Mouse (Mus musculus): Measurements from ENCODE around the gene Bik. TPM values are rescaled to one million over a fixed set of nuclear protein-coding genes. Genes with fewer than 3 reads are reported as not detected.

Bik gene
- polyA plus RNA-seq, 1 experiment: 0.91 TPM

DNA sequence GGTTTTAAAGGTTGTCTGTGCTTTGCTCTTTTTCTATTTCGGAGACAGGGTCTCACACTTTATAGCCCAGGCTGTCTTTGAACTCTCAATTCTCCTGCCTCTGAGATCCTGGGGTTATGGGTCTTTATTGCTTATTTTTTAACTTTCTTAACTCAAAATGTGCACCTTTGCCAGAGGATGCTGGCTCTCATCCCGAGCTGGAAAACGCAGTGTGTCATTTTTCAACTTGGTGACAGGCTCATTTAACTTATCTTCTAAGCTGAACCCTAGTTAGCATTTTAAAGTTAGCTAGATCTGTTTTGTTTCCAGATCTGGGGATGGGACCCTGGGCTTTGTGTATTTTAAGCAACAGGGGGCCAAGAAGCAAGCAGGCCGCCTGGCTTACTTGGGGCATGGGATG lies 2.2 kb downstream of the Bik start:
- Histone ChIP-seq H3K36me3 (ENCODE audit: control insufficient read depth, insufficient read depth) (no peaks in the 10 kb centered on the region), H3ac (ENCODE audit: control insufficient read depth, insufficient read length, low read depth) (no peak overlapping the region), H3K27me3 (ENCODE audit: control insufficient read depth, insufficient read depth, insufficient read length) (peaks cover 18% of the 10 kb centered on the region), H3K4me3 (ENCODE audit: insufficient read depth, poor library complexity, severe bottlenecking) (no peak overlapping the region), H3K79me3 (ENCODE audit: low read depth) (no peaks in the 10 kb centered on the region), H3K79me2 (ENCODE audit: control insufficient read depth, insufficient read depth) (no peaks in the 10 kb centered on the region)
- TF ChIP-seq CTCF (IDR thresholded peaks at IDR 0.05; ENCODE audit: control insufficient read depth, insufficient read depth, insufficient read length) (no peak), MAX (IDR thresholded peaks at IDR 0.05) (no peak), MYOD1 (IDR thresholded peaks at IDR 0.05; ENCODE audit: control insufficient read depth, insufficient read length, low read depth) (no peak), MYOG (IDR thresholded peaks at IDR 0.05; ENCODE audit: control insufficient read depth, extremely low read depth, insufficient read length) (no peak), CEBPB (IDR thresholded peaks at IDR 0.05; ENCODE audit: low read depth) (no peak), FOSL1 (IDR thresholded peaks at IDR 0.05; ENCODE audit: insufficient read depth, low read length, poor library complexity, severe bottlenecking) (no peak), USF1 (IDR thresholded peaks at IDR 0.05; ENCODE audit: low read depth) (no peak)

DNA sequence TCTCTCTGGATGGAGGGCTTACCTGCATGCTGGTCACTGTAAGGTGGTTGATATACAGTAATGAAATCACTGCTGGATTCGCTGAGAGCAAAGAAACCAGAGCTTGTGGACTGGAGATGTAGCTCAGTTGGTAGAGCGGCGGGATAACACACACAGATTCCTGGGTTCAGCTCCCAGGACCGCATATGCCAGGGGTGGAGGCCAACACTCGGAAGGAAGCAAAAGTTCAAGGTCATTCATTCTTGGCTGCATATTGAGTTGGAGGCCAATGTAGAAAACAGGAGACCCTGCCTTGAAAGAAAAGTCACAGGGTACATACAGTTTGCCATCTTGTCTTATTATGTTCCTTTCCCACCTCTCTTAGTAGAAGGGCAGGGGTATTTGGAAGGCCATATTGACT lies 3.1 kb downstream of the Bik start:
- Histone ChIP-seq H3K79me3 (ENCODE audit: low read depth) (no peaks in the 10 kb centered on the region), H3K79me2 (ENCODE audit: control insufficient read depth, insufficient read depth) (no peaks in the 10 kb centered on the region), H3K36me3 (ENCODE audit: control insufficient read depth, insufficient read depth) (no peaks in the 10 kb centered on the region), H3ac (ENCODE audit: control insufficient read depth, insufficient read length, low read depth) (no peak overlapping the region), H3K4me3 (ENCODE audit: insufficient read depth, poor library complexity, severe bottlenecking) (no peak overlapping the region), H3K27me3 (ENCODE audit: control insufficient read depth, insufficient read depth, insufficient read length) (peaks cover 18% of the 10 kb centered on the region)
- no peak for TF ChIP-seq MAX (IDR thresholded peaks at IDR 0.05)
- TF ChIP-seq MYOD1 (IDR thresholded peaks at IDR 0.05; ENCODE audit: control insufficient read depth, insufficient read length, low read depth): no peak
- no peak for TF ChIP-seq FOSL1 (IDR thresholded peaks at IDR 0.05; ENCODE audit: insufficient read depth, low read length, poor library complexity, severe bottlenecking)
- no peak for TF ChIP-seq MYOG (IDR thresholded peaks at IDR 0.05; ENCODE audit: control insufficient read depth, extremely low read depth, insufficient read length)

- Histone ChIP-seq H3K27me3 (ENCODE audit: control insufficient read depth, insufficient read depth, insufficient read length) (peaks cover 18% of the 10 kb centered on the region), H3K79me2 (ENCODE audit: control insufficient read depth, insufficient read depth) (no peaks in the 10 kb centered on the region), H3K4me3 (ENCODE audit: insufficient read depth, poor library complexity, severe bottlenecking) (no peak overlapping the region), H3K79me3 (ENCODE audit: low read depth) (no peaks in the 10 kb centered on the region), H3ac (ENCODE audit: control insufficient read depth, insufficient read length, low read depth) (no peak overlapping the region), H3K36me3 (ENCODE audit: control insufficient read depth, insufficient read depth) (no peaks in the 10 kb centered on the region)
- TF ChIP-seq MYOD1 (IDR thresholded peaks at IDR 0.05; ENCODE audit: control insufficient read depth, insufficient read length, low read depth): no peak
- TF ChIP-seq MAX (IDR thresholded peaks at IDR 0.05): no peak
- no peak for TF ChIP-seq CTCF (IDR thresholded peaks at IDR 0.05; ENCODE audit: control insufficient read depth, insufficient read depth, insufficient read length)
- TF ChIP-seq CEBPB (IDR thresholded peaks at IDR 0.05; ENCODE audit: low read depth): no peak
- no peak for TF ChIP-seq MYOG (IDR thresholded peaks at IDR 0.05; ENCODE audit: control insufficient read depth, extremely low read depth, insufficient read length)
- TF ChIP-seq FOSL1 (IDR thresholded peaks at IDR 0.05; ENCODE audit: insufficient read depth, low read length, poor library complexity, severe bottlenecking): no peak
- TF ChIP-seq USF1 (IDR thresholded peaks at IDR 0.05; ENCODE audit: low read depth): no peak
Observed at GRCm38 (mm10) chr15:83530233-83530632, 3.6 kb downstream of the Bik start.

- Histone ChIP-seq H3K36me3 (ENCODE audit: control insufficient read depth, insufficient read depth) (no peaks in the 10 kb centered on the region), H3K27me3 (ENCODE audit: control insufficient read depth, insufficient read depth, insufficient read length) (peaks cover 18% of the 10 kb centered on the region), H3K79me2 (ENCODE audit: control insufficient read depth, insufficient read depth) (no peaks in the 10 kb centered on the region), H3K4me3 (ENCODE audit: insufficient read depth, poor library complexity, severe bottlenecking) (no peak overlapping the region), H3K79me3 (ENCODE audit: low read depth) (no peaks in the 10 kb centered on the region), H3ac (ENCODE audit: control insufficient read depth, insufficient read length, low read depth) (no peak overlapping the region)
- TF ChIP-seq MYOD1 (IDR thresholded peaks at IDR 0.05; ENCODE audit: control insufficient read depth, insufficient read length, low read depth) (no peak), MAX (IDR thresholded peaks at IDR 0.05) (no peak)
Observed at GRCm38 (mm10) chr15:83530688-83531087, 4.0 kb downstream of the Bik start.

DNA sequence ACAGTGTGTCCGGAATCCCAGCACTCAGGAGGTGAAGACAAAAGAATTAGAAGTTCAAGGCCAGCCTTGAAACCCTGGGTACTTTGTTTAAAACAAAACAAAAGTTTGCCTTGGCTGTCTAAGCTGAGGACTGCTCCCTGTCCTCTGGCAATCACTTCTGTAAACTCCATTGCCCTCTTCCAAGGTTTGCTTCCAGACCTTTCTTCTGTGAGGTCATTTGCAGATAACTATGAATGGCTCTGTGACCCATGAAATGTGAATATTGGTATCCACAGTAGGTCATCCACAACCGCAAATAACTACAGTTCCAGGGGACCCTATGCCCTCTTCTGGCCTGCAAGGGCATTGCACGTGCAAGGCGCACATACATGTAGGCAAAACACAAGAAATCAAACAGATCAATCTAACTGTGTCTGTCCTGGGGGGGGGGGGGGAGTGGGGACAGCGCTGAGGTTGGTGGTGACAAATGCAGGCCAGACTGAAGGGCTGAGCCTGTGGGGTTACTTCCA lies 5.4 kb downstream of the Bik start:
- no peak overlapping the region for H3K4me3 ChIP-seq (ENCODE audit: insufficient read depth, poor library complexity, severe bottlenecking)
- H3K36me3 ChIP-seq (ENCODE audit: control insufficient read depth, insufficient read depth): no peaks in the 10 kb centered on the region
- no peak for TF ChIP-seq MAX (IDR thresholded peaks at IDR 0.05)
- no peak for TF ChIP-seq FOSL1 (IDR thresholded peaks at IDR 0.05; ENCODE audit: insufficient read depth, low read length, poor library complexity, severe bottlenecking)
- no peak for TF ChIP-seq MYOD1 (IDR thresholded peaks at IDR 0.05; ENCODE audit: control insufficient read depth, insufficient read length, low read depth)
- no peak for TF ChIP-seq USF1 (IDR thresholded peaks at IDR 0.05; ENCODE audit: low read depth)
- TF ChIP-seq MYOG (IDR thresholded peaks at IDR 0.05; ENCODE audit: control insufficient read depth, extremely low read depth, insufficient read length): no peak
- TF ChIP-seq CEBPB (IDR thresholded peaks at IDR 0.05; ENCODE audit: low read depth): no peak
- peak; percentile 2 for TF ChIP-seq CTCF (IDR thresholded peaks at IDR 0.05; ENCODE audit: control insufficient read depth, insufficient read depth, insufficient read length)
- no peaks in the 10 kb centered on the region for H3K79me2 ChIP-seq (ENCODE audit: control insufficient read depth, insufficient read depth)
- no peaks in the 10 kb centered on the region for H3K79me3 ChIP-seq (ENCODE audit: low read depth)
- peaks cover 18% of the 10 kb centered on the region for H3K27me3 ChIP-seq (ENCODE audit: control insufficient read depth, insufficient read depth, insufficient read length)
- H3ac ChIP-seq (ENCODE audit: control insufficient read depth, insufficient read length, low read depth): no peak overlapping the region

GRCm38 (mm10) chr15:83532606-83533005 lies 5.9 kb downstream of the Bik start:
- H3K79me2 ChIP-seq (ENCODE audit: control insufficient read depth, insufficient read depth): no peaks in the 10 kb centered on the region

More at GRCm38 (mm10) chr15:83532606-83533005, 5.9 kb downstream of the Bik start:
- TF ChIP-seq CTCF (IDR thresholded peaks at IDR 0.05; ENCODE audit: control insufficient read depth, insufficient read depth, insufficient read length) (no peak), FOSL1 (IDR thresholded peaks at IDR 0.05; ENCODE audit: insufficient read depth, low read length, poor library complexity, severe bottlenecking) (no peak), MYOD1 (IDR thresholded peaks at IDR 0.05; ENCODE audit: control insufficient read depth, insufficient read length, low read depth) (no peak), CEBPB (IDR thresholded peaks at IDR 0.05; ENCODE audit: low read depth) (no peak), MAX (IDR thresholded peaks at IDR 0.05) (no peak), USF1 (IDR thresholded peaks at IDR 0.05; ENCODE audit: low read depth) (no peak), MYOG (IDR thresholded peaks at IDR 0.05; ENCODE audit: control insufficient read depth, extremely low read depth, insufficient read length) (no peak)
- H3K36me3 ChIP-seq (ENCODE audit: control insufficient read depth, insufficient read depth): no peaks in the 10 kb centered on the region
- peaks cover 12% of the 10 kb centered on the region for H3K27me3 ChIP-seq (ENCODE audit: control insufficient read depth, insufficient read depth, insufficient read length)
- no peaks in the 10 kb centered on the region for H3K79me3 ChIP-seq (ENCODE audit: low read depth)
- H3ac ChIP-seq (ENCODE audit: control insufficient read depth, insufficient read length, low read depth): no peak overlapping the region
- H3K4me3 ChIP-seq (ENCODE audit: insufficient read depth, poor library complexity, severe bottlenecking): no peak overlapping the region

Measured in C2C12 (cell line).